Mouse (Mus musculus): ENCODE data around the gene Mmp23. TPM values are rescaled to one million over a fixed set of nuclear protein-coding genes. Genes with fewer than 3 reads are reported as not detected.

Gene Mmp23
- 2.5 and 3.9 TPM in 2 replicates for polyA plus RNA-seq (2014; fragmentation: Nextera tagmentation; extraction: Ambion mirVana)

DNA sequence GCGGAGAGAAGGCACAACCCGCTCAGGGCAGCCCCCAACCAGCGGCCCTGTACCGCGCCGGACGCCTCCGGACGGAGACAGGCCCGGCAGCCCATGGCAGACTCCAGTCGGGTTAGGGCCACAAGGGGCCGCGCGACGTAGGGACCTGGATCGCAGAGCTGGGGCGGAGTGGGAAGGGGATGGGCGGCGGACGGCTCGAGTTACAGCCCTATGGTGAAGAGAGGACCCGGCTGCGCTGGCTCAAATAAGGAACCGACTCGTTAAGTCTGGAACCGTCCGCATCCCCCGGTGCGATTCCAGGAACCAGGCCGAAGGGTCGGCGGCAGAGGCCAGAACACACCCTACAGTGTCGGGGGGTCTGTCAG, at the start of gene Mmp23:
Gene Mmp23 (minus strand): TSS at position 299 of the 365 bp plus-strand sequence.
- under 1% methylated on average over 33 of the region's 33 CpGs for WGBS
- peak; percentile 31; the same call in 1 of the 2 replicates for ATAC-seq (ENCODE audit: low FRiP score, low TSS enrichment)
- Histone ChIP-seq H3K9ac (replicated peaks; ENCODE audit: low read length) (peak within 1 kb of the TSS; percentile 49), H3K4me2 (ENCODE audit: low read length) (peak within 1 kb of the TSS; percentile 67), H3K4me1 (ENCODE audit: control insufficient read depth, insufficient read depth, low read length) (peaks cover 24% of the 10 kb centered on the region), H3K9me3 (ENCODE audit: control insufficient read depth, low read length) (no peaks in the 10 kb centered on the region), H3K27ac (replicated peaks; ENCODE audit: low read depth, low read length) (no peak within 1 kb of the TSS), H3K4me3 (replicated peaks; ENCODE audit: low read depth, low read length) (peak within 1 kb of the TSS; percentile 30), H3K27me3 (ENCODE audit: control insufficient read depth, insufficient read depth, low read length) (peaks cover 54% of the 10 kb centered on the region), H3K36me3 (ENCODE audit: control insufficient read depth, insufficient read depth, low read length) (peaks cover 63% of the 10 kb centered on the region)
- DNase-seq, result peak; percentile 64

- no peak overlapping the region for H3K27ac ChIP-seq (replicated peaks; ENCODE audit: low read depth, low read length)
- ATAC-seq (ENCODE audit: low FRiP score, low TSS enrichment) (no peak), DNase-seq (peak; percentile 62)
- no peak overlapping the region for H3K4me3 ChIP-seq (replicated peaks; ENCODE audit: low read depth, low read length)
- H3K27me3 ChIP-seq (ENCODE audit: control insufficient read depth, insufficient read depth, low read length), result peaks cover 6% of the 10 kb centered on the region
- H3K9ac ChIP-seq (replicated peaks; ENCODE audit: low read length), result no peak overlapping the region
- no peaks in the 10 kb centered on the region for H3K36me3 ChIP-seq (ENCODE audit: control insufficient read depth, insufficient read depth, low read length)
- H3K4me1 ChIP-seq (ENCODE audit: control insufficient read depth, insufficient read depth, low read length), result peaks cover 16% of the 10 kb centered on the region
- no peaks in the 10 kb centered on the region for H3K9me3 ChIP-seq (ENCODE audit: control insufficient read depth, low read length)
- no peak overlapping the region for H3K4me2 ChIP-seq (ENCODE audit: low read length)
Measured at GRCm38 (mm10) chr4:155700425-155700824, 47.2 kb upstream of the Mmp23 start.

DNA sequence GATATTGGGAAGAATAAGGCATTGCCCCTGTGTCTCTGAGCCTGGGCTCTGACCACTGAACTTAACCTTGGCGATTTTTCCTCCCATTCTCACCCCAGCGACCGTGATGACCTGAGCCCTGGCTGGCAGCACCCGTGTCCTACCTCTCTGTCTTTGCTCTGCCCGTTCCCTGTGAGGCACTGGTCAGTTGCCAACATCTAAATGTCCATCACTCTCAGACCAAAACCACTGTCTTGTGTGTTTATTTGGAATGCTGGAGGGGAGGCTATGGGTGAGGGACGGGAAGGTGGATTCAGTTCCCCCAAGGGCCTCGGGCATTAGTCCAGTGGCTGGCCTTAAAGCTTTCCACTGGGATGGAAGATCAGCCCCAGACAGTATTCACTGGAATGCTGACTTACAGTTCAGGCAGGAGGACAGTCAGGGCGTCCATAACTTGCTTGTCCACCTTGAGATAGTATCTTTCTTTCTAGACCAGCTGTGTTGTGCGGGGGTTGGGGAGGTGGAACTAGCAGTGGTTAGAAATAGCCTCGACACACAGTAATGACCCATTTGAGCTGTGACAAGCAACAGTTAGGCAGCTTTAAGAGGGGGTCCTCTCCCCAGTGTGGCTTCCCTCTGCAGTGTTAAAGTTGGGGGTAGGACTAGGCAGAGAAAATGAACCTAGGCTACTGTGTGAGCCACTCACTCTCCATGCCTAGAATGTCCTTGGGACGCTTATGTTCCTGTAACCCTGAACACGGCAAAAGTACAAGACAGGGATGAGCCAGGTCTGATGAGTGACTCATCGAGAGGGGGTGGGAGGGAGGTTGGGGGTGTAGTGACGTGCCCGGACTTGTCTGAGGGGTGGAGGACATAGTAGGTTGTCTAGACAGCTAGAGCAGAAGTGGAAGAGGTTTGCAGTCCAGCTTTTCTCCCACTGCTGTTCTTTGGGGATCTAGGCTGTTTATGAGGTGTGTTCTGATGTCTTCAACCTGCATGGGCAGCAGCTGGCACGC, 43.4 kb upstream of the Mmp23 start:
- Histone ChIP-seq H3K36me3 (ENCODE audit: control insufficient read depth, insufficient read depth, low read length) (no peaks in the 10 kb centered on the region), H3K27me3 (ENCODE audit: control insufficient read depth, insufficient read depth, low read length) (peaks cover 10% of the 10 kb centered on the region), H3K4me3 (replicated peaks; ENCODE audit: low read depth, low read length) (no peak overlapping the region; the same call in 1 of the 2 replicates), H3K27ac (replicated peaks; ENCODE audit: low read depth, low read length) (no peak overlapping the region), H3K9me3 (ENCODE audit: control insufficient read depth, low read length) (no peaks in the 10 kb centered on the region), H3K9ac (replicated peaks; ENCODE audit: low read length) (peak overlapping the region; percentile 79; the same call in 1 of the 2 replicates), H3K4me1 (ENCODE audit: control insufficient read depth, insufficient read depth, low read length) (peaks cover 15% of the 10 kb centered on the region), H3K4me2 (ENCODE audit: low read length) (peak overlapping the region; percentile 82)
- no peak for ATAC-seq (ENCODE audit: low FRiP score, low TSS enrichment)
- DNase-seq, result no peak
- WGBS, result 78% methylated on average over 16 of the region's 16 CpGs

DNA sequence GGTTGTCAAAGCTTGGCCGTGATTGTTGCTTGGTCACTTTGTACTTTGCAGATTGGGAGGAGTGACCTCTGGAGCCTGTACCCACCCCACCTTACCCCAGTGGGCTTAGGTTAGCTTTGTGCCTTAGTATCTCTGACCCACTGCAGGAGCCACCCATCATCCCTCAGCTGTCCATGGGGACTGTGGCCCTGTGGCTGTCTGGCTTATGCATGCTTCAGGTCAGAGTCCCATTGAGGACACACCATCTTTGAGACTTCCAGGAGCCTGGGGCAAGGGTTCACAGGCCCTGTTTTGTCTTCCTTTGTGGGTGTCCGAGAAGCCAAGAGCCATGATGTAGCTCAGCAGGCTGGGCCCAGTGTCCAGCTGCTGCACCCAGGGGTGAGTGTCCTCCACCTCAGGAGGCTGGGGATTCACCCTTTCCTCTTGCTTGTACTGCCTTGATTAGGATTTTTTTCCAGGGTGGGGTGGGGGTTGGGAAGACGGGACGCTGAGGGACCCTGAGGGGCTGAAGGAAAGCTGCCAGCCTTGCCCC, 42.4 kb upstream of the Mmp23 start:
- 76% methylated on average over 4 of the region's 4 CpGs for WGBS
- Histone ChIP-seq H3K4me1 (ENCODE audit: control insufficient read depth, insufficient read depth, low read length) (peaks cover 15% of the 10 kb centered on the region), H3K9ac (replicated peaks; ENCODE audit: low read length) (peak overlapping the region; percentile 79), H3K27me3 (ENCODE audit: control insufficient read depth, insufficient read depth, low read length) (peaks cover 10% of the 10 kb centered on the region), H3K27ac (replicated peaks; ENCODE audit: low read depth, low read length) (no peak overlapping the region), H3K36me3 (ENCODE audit: control insufficient read depth, insufficient read depth, low read length) (no peaks in the 10 kb centered on the region), H3K4me3 (replicated peaks; ENCODE audit: low read depth, low read length) (peak overlapping the region; percentile 64), H3K9me3 (ENCODE audit: control insufficient read depth, low read length) (no peaks in the 10 kb centered on the region), H3K4me2 (ENCODE audit: low read length) (peak overlapping the region; percentile 82)
- DNase-seq (no peak), ATAC-seq (ENCODE audit: low FRiP score, low TSS enrichment) (no peak)

DNA sequence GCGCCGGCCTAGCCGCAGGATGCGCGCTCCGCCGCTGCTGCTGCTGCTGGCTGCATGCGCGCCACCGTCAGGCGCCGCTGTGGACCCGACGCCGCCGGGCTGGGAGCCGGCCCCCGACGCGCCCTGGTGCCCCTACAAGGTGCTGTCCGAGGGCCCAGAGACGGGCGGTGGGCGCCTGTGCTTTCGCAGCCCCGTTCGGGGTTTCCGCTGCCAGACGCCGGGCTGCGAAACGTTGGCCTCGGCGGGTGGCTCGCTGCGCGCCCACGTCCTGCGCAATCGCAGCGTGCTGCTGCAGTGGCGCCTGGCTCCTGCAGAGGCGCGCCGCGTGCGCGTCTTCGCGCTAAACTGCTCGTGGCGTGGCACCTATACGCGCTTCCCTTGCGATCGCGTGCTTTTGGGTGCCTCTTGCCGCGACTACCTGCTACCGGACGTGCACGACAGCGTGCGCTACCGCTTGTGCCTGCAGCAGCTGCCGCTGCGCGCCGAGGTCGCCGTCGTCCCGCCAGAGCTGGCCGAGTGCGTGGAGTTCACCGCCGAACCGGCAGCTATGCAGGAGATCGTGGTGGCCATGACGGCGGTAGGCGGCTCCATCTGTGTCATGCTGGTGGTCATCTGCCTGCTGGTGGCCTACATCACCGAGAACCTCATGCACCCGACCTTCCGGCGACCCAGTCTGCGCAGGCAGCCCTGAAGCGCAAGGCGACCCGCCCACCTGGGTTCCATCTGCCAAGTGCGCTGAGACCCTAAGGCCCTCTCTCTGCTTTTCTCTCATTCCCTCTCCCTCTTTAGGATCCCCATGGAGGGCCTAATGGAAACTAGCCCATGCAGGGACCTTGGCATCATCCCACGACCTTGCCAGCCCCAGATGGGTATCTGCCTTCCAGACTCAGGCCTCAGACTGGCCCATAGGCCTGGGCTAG, 41.6 kb upstream of the Mmp23 start:
- Histone ChIP-seq H3K4me3 (replicated peaks; ENCODE audit: low read depth, low read length) (peak overlapping the region; percentile 64), H3K4me2 (ENCODE audit: low read length) (peak overlapping the region; percentile 82), H3K27me3 (ENCODE audit: control insufficient read depth, insufficient read depth, low read length) (peaks cover 10% of the 10 kb centered on the region), H3K4me1 (ENCODE audit: control insufficient read depth, insufficient read depth, low read length) (peaks cover 15% of the 10 kb centered on the region), H3K9me3 (ENCODE audit: control insufficient read depth, low read length) (no peaks in the 10 kb centered on the region), H3K27ac (replicated peaks; ENCODE audit: low read depth, low read length) (peak overlapping the region; percentile 94), H3K36me3 (ENCODE audit: control insufficient read depth, insufficient read depth, low read length) (no peaks in the 10 kb centered on the region), H3K9ac (replicated peaks; ENCODE audit: low read length) (peak overlapping the region; percentile 79)
- WGBS, result under 1% methylated on average over 92 of the region's 92 CpGs
- ATAC-seq (ENCODE audit: low FRiP score, low TSS enrichment), result peak; percentile 80
- peak; percentile 90 for DNase-seq

DNA sequence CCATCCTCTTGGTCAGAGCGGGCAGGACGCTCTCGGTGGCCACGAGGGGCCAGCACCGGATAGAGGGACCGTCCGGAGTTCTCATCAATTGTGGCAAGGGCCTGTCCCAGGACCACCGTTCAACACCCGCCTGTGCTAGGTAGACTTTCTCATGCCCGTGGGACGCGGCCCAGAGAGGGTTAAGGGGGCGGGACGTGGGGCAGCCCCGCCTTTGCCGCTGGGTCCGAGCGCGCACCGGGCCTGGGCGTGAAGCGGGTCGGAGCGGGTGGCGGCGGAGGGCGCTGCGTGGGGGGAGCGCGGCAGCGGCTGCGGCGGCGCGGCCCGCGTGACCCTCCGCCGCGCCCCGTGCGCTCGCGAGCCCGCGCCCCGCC, 40.9 kb upstream of the Mmp23 start, which contains the start of gene Fndc10:
Gene Fndc10 (plus strand): TSS at position 232 of the 371 bp plus-strand sequence.
- peaks cover 10% of the 10 kb centered on the region for H3K27me3 ChIP-seq (ENCODE audit: control insufficient read depth, insufficient read depth, low read length)
- H3K9me3 ChIP-seq (ENCODE audit: control insufficient read depth, low read length), result no peaks in the 10 kb centered on the region
- H3K4me1 ChIP-seq (ENCODE audit: control insufficient read depth, insufficient read depth, low read length), result peaks cover 15% of the 10 kb centered on the region
- WGBS, result under 1% methylated on average over 33 of the region's 47 CpGs
- peak within 1 kb of the TSS; percentile 94 for H3K27ac ChIP-seq (replicated peaks; ENCODE audit: low read depth, low read length)
- peak within 1 kb of the TSS; percentile 79 for H3K9ac ChIP-seq (replicated peaks; ENCODE audit: low read length)
- H3K36me3 ChIP-seq (ENCODE audit: control insufficient read depth, insufficient read depth, low read length), result no peaks in the 10 kb centered on the region
- peak; percentile 82 for ATAC-seq (ENCODE audit: low FRiP score, low TSS enrichment)
- H3K4me3 ChIP-seq (replicated peaks; ENCODE audit: low read depth, low read length), result peak within 1 kb of the TSS; percentile 64
- peak; percentile 88 for DNase-seq
- H3K4me2 ChIP-seq (ENCODE audit: low read length), result peak within 1 kb of the TSS; percentile 82

DNA sequence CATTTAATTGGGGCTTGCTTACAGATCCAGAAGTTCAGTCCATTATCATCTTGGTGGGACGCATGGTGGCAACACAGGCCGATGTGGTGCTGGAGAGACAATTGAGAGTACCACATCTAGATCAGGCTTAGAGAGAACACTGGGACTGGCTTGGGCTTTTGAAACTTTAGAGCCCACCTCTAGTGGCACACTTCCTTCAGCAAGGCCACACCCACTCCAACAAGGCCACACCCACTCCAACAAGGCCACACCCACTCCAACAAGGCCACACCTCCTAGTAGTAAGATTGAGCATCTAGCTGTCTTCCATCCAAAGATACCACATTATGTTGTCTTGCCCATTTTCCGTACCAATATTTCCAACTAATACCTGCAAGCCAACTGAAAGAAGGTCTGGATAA, 39.2 kb upstream of the Mmp23 start:
- ATAC-seq (ENCODE audit: low FRiP score, low TSS enrichment) (no peak), DNase-seq (no peak)
- H3K27me3 ChIP-seq (ENCODE audit: control insufficient read depth, insufficient read depth, low read length), result peaks cover 10% of the 10 kb centered on the region
- no peak overlapping the region for H3K27ac ChIP-seq (replicated peaks; ENCODE audit: low read depth, low read length)
- H3K36me3 ChIP-seq (ENCODE audit: control insufficient read depth, insufficient read depth, low read length), result no peaks in the 10 kb centered on the region
- no peak overlapping the region for H3K4me2 ChIP-seq (ENCODE audit: low read length)
- WGBS, result 97% methylated on average over 3 of the region's 3 CpGs
- H3K9ac ChIP-seq (replicated peaks; ENCODE audit: low read length), result no peak overlapping the region
- no peaks in the 10 kb centered on the region for H3K9me3 ChIP-seq (ENCODE audit: control insufficient read depth, low read length)
- no peak overlapping the region for H3K4me3 ChIP-seq (replicated peaks; ENCODE audit: low read depth, low read length)
- H3K4me1 ChIP-seq (ENCODE audit: control insufficient read depth, insufficient read depth, low read length), result peaks cover 15% of the 10 kb centered on the region

Data from midbrain, embryonic 14.5 days (tissue).